Mouse (Mus musculus): ENCODE measurements around the gene Mab21l3.
A peak's percentile ranks its signal among the peaks of the same experiment; 100 is the strongest.

The Mab21l3 gene

DNA sequence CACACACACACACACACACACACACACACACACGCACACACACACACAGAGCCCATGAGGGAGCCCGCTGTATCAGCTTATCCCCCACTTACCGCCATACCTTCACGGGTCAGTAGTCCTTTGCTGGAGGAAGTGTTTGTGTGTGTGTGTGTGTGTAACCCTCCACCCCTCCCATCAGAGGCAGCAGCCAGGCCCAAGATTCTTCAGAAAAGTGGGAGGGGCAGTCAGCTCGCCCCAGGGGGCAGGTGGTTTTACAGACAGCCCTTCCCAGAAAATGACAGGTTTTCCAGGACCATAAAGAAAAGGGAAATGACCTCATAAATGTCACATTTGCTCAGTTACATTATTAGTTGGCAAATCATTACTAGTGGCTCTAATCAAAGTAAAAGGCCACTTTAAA, at the start of gene Mab21l3:
Gene Mab21l3, minus strand, starts transcription at position 144 of the 400 bp plus-strand sequence.
- no peak for DNase-seq (ENCODE audit: low spot score)

DNA sequence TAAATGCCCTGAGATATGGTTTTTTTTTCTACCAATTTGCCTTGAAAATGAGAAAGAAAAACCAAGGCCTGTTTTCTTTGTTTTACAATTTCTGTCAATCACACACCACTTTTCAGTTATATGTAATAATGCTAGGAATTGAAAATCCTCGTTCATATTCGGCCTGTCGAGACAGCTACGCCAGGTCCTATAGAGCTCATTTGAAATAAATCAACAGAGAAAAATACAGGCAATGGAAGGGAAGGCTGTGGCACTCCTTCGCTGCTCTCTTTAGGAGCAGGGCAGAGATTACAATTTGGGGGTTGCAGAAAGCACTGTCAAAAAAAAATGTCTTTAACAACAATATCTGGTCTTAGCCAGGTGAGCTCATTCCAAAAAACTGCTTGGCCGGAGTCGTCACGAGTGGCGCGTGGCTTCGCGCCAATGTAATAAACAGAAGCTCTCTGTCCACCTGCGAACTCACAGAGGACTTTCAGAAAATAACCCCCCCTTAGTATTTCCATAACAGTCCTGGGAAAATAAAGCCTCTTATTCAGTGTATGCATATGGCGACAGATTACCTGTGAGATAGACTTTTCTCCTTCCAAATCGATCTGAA, 48.7 kb upstream of the Mab21l3 start:
- no peak for DNase-seq (ENCODE audit: low spot score)

DNA sequence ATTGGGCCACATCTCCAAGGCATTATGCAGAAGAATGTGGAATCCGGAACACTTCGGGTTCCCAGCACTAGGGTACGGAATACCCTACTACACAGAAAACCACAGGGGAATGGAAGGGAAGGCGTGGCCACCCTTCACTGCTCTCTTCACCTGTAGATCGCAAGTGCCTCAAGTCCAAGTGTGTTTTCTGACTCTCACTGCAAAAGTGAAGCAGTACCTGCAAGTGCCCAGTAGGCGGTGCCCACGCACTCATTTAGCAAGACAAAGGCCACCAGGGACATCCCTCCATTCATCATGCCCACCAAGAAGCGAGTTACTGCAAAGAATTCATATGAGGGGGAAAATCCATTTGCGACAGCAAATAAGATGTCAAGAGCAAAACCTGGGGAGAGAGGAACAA, 48.1 kb upstream of the Mab21l3 start:
- DNase-seq (ENCODE audit: low spot score) = peak; percentile 75

DNA sequence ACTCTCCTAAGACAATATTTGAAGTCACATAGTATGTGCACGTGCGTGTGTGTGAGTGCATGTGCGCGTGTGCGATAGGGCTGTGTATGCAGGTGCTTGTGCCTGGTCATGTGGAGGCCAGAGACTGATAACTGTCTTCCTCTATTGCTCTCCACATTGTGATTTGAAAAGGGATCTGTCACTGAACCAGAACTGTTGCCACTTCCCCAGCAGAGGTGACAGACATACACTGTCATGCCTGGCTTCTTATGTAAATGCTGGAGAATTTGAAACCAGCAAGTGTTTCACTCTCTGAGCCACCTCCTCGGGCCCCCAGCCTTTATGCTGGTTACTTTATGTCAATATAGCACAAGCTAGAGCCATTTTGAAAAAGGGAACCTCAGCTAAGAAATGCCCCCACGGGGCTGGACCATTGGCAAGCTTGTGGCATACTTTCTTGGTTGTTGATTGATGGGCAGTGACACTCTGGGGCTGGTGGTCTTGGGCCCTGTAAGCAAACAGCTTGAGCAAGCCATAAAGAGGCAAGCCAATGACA, 46.7 kb upstream of the Mab21l3 start:
- DNase-seq (ENCODE audit: low spot score) = no peak

DNA sequence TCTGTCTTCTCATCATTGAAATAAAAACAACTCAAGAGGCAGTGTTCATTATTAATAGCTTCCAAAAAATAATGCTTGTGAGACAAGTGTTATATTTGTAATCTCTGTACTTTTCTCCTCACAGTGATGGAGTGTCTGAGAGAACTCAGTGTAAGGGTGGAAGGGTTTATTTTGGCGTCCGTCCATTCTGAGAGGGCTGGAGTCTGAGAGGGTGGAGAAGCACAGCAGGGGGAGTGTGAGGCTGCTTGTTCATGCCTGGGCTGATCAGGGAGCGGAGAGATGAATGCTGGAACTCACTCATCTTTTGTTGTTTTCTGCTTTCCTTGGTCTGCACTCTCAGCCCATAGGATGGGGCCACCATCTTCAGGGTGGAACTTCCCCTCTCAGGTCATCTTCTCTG, 36.8 kb upstream of the Mab21l3 start:
- peak; percentile 19 for DNase-seq (ENCODE audit: low spot score)

DNA sequence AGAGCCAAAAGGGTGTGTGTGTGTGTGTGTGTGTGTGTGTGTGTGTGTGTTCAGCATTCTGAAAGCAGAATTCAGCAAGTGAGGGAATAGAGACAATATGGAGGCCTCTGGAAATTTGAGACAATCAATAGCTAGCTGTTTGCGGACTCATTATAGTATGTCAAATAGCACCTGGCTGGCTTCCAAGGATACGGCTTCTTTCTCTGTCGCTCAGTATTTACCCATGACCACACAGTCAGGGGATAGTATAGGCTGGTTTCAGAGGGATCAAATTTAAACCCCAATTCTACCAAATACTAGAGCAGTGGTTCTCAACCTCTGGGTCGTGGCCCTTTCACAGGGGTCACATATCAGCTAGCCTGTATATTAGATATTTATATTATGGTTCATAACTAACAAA, 36.3 kb upstream of the Mab21l3 start:
- no peak for DNase-seq (ENCODE audit: low spot score)

DNA sequence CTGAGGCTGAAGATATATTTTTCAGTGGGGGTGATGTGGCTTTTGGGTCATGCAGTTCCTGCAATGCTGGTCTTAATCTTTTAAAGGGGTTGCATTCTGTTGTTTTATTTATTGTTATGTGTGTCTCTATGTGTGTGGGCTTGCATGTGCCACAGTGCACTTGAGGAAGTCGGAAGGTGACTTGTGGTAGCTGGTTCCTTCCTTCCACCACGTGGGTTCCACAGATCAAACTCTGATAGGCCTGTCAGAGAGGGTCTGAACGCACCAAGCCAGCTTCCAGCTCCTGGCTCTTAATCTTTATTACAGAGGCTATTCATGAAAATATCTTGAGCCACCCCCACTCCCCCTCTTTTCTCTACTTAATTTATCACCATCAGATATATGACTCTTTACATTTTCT, 35.1 kb upstream of the Mab21l3 start:
- no peak for DNase-seq (ENCODE audit: low spot score)

DNA sequence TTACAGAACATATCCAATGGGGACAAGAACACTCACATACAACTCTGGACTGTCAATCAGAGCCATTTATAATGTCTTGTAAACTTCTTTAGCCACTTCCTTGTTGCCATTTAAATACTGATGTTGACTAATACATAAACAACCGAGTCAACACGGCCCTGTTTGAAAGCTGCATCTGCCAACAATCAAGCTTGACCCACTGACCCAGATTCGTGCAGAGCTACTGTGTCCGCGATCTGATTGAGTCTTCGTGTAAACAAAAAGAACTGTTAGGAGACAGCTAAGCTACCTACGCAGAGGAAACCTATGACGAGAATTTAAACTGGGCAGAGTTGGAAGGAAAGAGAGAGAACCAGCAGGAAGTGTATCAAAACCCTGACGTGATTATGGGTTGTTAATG, 33.0 kb upstream of the Mab21l3 start:
- no peak for DNase-seq (ENCODE audit: low spot score)

DNA sequence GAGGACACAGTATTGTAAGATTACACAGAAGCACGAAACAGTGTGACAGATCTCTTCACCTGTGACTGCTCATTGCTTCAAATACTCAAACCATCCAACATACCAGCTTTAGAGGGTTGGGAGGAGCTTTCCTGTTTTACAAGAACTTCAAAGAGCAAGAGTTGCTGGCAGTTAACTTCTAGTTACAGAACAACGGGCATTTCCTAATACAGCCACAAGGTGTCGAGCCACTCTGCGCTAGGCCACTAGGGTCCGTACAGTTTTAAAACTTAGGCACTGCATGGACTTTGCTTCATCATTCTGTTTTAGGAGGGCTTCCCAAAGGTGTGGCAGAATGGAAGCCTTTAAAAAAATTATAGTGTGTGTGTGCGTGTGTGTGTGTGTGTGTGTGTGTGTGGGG, 32.1 kb upstream of the Mab21l3 start:
- no peak for DNase-seq (ENCODE audit: low spot score)

DNA sequence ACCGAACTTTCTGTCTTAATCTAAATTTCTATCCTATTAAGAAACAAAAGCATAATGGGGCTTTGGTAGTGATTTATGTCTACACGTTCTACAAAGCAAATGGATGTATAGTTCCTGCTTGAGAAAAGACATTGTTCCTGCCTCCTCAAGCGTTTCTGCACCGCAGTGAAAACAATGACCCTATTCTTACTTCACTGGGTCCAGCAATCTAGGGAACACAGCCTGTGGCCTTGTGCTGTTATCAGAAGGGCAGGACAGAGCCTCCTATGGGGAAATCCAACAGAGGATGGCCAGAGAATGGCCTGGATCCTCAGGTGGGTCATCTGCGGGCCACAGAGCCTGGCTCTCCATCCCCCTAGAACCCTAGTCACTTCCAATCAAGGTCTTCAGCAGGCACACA, 29.4 kb upstream of the Mab21l3 start:
- DNase-seq (ENCODE audit: low spot score) = no peak

DNA sequence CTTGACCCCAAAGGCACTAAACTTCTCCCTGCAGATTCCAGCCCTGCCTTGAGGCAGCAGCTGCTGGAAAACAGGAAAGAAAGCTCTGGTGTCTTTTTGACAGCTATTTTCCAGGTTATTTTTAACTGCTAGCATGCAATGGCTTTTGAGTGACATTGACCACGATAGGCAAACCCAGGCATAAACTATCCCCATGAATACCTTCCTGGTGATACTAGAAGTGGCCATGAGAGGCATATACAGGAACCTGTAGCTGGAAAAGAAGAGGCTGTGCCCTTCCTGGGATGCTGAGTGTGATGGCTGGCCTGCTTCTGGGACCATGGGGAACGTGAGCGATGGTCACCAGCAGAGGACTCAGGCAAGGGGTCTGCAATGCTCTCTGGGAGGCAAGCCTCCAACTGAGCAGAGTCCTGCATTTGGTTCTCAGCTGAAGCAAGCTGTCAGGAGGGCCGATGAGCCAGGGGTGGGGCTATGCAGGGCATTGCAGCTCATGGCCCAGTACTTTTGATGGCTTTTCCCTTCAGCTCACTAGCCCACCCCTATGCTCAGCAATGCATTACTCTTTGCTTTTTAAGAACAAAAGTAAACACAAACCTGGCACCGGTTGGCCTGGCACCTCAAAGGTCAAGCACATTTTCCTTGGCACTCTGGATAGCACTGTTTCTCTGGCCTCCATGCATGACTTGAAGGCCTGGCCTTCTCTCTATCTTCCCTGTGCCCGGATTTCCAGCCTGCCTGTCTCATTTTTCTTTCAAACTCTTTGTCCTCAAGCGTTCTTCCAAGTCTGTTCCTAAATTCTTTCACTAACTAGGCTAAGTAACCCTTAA, 27.9 kb upstream of the Mab21l3 start:
- no peak for DNase-seq (ENCODE audit: low spot score)

DNA sequence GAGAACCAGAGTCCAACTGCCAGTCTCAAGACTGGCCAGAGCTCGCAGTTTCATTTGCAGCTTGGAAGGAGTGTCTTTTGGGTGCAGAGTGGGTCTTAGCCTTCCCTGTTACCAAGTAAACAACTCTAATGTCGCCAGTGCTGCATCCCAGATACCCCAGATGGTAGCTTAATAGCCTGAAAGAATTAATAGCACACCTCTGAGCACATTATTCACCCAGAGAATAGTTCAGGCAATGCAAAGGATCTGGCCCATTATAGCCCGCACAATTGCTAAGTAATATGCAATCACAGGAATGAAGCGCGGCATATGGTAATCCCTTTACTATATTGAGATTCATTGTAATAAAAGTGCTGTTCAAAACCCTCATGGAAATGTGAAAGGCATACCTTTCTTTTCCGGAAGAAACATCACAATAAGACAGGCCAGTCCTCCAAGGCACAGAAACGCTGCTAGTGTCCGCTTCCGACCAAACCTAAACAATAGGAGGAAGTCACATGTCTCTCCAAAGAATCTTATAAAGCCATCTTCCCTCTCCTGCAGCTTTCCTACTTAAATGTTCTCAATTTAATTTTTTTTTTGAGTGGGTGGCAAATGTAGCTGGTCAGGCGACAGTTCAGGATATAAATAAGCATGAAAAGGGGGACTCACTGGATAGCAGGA, 26.6 kb upstream of the Mab21l3 start:
- DNase-seq (ENCODE audit: low spot score) = no peak

DNA sequence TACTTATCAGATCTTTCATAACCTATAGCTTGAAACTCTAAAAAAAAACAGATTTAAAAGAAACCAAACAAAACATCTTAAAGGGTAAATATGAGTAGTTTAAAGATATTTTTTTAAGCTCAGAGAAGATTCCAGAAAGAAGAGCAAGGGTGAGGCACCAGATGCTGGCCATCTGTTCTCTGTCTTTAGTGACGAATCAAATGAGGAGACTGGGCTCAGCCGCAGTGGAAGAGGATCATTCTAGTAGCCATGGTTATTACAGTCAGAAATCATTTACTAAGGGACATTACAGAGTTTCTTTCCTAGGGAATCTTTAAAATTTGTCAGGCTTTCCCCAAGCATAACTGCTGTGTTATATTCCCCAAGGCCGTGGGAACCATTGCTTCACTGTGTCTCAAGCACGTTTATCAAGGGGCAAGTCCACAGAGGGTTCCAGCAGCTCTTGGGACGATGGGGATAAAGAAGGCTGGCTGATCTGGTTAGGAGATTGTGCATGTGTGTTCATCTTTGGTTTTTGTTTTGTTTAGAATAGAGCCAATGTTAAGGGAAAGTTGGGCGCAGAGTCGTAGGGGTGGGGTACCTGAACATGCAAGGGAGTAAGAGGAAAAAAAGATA, 24.4 kb upstream of the Mab21l3 start:
- DNase-seq (ENCODE audit: low spot score) = peak; percentile 36

DNA sequence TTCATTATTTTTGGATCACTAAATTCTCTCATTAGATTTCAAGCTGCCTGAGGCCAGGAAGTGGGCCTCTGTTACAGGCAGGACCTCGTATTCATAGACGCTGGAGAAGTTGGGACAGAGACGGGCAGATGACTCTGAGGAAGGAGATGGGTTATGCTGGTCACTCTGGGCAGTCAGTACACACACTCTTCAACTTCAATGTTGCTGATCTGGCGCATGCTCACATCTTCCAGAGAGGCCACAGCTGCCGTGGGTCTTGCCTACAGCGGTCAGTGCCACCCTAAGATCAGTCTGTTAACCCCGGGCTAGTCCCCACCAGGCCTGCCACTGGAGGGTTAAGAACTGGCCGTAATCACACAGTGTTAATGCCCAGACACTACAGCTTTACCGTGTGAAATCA, 23.2 kb upstream of the Mab21l3 start:
- no peak for DNase-seq (ENCODE audit: low spot score)

DNA sequence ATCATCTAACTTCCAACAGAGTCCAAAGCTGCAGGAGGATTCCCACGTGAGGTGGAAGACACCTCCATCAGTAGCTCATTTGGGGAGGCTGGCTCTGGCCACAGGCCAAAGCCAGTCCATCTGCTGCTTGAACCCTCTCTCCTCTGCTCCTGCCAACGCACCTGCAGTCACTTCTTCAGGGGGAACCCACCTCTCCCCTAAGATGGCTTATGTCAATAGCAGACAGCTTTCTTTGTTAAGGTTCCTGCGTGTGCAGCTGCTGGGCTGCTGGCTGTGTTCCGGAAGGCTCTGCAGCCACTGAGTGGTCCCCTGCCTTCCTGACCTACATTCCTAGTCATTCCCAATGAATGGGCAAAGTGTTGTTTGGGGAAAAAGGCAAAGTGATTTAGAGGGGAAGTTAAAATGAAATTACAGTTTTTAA, 18.3 kb upstream of the Mab21l3 start:
- peak; percentile 18 for DNase-seq (ENCODE audit: low spot score)

DNA sequence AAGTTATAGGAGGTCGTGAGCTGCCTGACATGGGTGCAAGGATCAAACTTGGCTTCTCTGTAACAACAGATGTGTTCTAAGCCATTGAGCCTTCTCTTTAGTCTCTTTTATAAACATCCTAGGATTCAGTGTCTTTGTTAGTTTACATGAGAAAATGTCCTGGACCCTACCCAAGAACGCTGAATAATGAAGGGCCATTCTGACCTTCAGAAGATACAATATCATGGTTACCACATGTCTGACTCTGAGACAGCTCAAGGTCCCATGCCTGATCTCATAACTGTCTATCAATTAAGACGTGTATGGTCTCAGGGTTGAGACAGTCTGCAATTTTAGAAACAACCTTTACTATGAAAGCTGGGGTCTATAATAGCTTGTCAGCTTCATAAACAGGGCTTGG, 13.1 kb upstream of the Mab21l3 start:
- no peak for DNase-seq (ENCODE audit: low spot score)

DNA sequence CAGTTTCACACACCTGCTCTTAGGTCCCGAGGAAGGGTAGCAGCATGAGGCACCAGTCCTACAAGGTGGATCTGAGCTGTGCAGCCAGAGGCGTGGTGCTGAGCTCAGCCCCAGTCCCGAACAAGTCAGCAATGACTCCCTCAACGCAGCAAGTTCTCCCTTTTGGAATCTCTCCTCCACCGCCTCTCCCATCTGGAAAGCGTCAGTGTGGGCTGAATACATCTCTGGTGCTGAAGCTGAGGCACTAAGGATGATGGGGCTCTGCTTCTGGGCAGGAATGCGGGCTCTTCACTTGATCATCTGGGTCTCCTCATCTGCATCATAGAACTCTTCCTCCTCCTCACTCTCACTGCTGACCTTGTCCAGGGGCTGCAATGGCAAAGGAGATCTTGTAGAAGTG, 11.4 kb upstream of the Mab21l3 start:
- peak; percentile 17 for DNase-seq (ENCODE audit: low spot score)

DNA sequence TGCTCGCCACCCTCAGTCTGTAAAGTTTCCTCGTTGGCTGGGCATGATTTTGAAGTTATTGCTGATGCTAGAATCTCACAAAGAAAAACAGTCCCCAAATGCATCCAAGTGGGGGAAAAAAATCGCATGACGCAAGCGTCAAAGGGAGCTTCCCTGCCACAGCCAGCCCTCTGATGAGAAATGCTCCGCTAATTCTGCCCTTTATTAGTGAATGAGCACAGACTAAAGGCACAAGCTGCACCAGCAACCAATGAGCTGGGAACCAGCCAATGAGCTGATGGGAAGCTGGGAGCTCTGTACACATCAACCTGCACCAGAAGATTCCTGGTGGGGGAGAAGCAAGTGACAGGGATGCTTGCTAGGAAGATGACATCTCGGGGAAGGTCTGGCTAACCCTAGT, 11.0 kb upstream of the Mab21l3 start:
- no peak for DNase-seq (ENCODE audit: low spot score)

DNA sequence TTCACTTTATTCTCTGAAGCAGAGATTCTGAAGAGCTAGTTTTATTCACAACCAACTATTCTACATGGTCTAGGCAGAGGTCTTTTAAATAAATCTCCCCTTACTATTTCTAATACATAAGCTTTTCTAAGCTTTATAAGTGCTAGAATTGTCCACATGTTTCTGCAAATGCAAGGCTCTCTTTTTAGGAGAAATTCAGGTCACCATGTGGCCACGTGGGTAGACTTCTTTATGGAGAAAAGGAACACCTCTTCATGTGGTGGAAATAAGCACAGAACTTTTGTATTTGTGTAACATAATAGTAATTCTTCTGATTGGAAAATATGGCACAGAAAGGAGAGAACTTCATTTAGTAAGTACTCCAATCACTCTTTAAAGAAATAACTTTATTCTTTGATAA, 5.3 kb upstream of the Mab21l3 start:
- no peak for DNase-seq (ENCODE audit: low spot score)

DNA sequence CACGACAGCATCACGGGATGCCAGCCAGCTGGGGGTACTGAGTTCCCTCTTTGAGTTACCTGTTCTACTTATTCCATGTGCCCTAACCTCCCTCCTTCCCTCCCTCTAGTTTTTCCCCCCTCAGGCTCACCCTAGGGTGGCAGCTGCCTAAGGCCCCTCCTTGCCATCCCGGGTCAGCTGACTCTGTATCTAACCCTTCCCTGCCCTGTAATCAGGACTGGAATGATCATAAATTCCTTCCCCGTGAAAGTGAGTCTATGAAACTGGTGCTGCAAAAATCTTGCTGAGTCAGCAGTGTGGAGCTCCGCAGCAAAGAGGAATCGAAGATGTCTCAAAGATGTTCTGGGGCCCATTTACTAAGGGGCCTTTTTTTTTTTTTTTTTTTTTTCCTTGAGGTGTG, 2.6 kb upstream of the Mab21l3 start:
- no peak for DNase-seq (ENCODE audit: low spot score)

DNA sequence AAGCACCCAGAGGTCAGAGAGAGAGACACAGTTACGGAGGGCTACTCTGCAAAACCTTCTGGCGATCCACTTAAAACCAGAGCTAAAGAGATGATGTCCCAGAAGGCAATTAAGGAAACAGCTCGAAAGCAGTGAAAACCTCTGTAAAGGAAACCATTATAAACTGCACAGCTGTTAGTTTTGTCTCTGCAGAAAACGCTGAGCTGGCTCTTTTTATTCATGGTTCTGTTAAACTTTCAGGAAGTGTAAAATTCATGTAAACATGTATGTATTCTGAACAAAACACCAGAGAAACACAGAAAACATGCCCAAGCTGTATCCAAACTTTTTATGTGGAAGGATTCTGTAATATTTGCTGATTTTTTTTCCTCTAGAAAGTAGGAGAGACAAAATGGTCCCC, 2.7 kb downstream of the Mab21l3 start:
- DNase-seq (ENCODE audit: low spot score) = no peak

DNA sequence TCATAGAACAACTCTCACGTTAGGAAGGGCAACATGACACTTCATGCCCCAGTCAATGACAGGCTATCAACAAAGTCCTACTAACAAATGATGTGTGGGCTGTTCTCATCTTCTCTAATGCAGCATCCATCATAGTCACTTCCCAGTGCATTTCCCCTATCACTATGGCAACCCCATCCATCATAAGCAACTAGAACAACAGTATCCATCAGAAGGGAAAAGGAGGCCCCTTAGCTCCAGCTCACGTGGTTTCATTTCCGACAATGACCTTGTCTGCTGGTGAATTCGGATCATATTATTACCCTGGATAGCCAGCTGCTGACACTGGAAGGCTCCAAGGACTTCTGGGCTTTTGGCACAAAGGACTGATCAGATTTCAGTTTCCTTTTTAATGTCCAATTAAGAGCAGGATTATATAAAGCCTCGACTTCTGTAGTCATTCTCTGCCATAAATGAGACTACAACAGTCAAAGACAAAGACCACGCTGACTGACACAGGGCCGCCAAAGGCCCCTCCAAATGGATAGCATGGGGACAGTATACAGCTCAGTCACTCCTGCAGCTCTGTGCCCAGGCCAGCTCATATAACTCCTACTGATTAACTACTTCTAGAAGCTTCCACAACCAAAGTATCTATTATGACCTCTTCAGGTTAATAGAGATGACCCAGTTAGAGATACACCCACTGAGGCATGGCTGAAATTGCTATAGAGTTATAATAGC, 6.2 kb downstream of the Mab21l3 start:
- no peak for DNase-seq (ENCODE audit: low spot score)

Measured in layer of hippocampus, adult 11-12 months (tissue).